Mouse (Mus musculus) left cerebral cortex, postnatal 4 days (tissue): ENCODE measurements around the gene Pparg. TPM values are rescaled to one million over a fixed set of nuclear protein-coding genes. Genes with fewer than 3 reads are reported as not detected.
A peak's percentile ranks its signal among the peaks of the same experiment; 100 is the strongest.

Source experiments
- DNase-seq: peaks from one replicate; pipeline ENCODE4 v3.0.0-alpha.2; 2022
- intact Hi-C: fragments of 180-260 bp; cut with DNase I; formaldehyde crosslinking; loops from one replicate; pipeline ENCODE4 v1.15.1; 2025
- total RNA-seq, 2 experiments: library from RNA; stranded (reverse); gene quantifications; 2 replicates each; pipeline ENCODE4 v1.2.3; 2021

Gene Pparg
- total RNA-seq, result 1 to 10 TPM; 1.0 to 2.0 TPM

- intact Hi-C loops, result no loop called here
Observed at GRCm38 (mm10) chr6:115360776-115361605, at the start of gene Pparg. TSS of gene Pparg (plus strand) at chr6:115360951.

GRCm38 (mm10) chr6:115312780-115313179 lies 48.0 kb upstream of the Pparg start:
- intact Hi-C loops, result no loop called here
- DNase-seq, result peak; percentile 41

More at GRCm38 (mm10) chr6:115360776-115361605, at the start of gene Pparg:
- DNase-seq, result peak; percentile 26

GRCm38 (mm10) chr6:115313235-115313738 lies 47.5 kb upstream of the Pparg start:
- peak; percentile 41 for DNase-seq
- intact Hi-C loops, result no loop called here

GRCm38 (mm10) chr6:115313910-115314309 lies 46.8 kb upstream of the Pparg start:
- DNase-seq, result no peak
- intact Hi-C loops, result no loop called here

GRCm38 (mm10) chr6:115315770-115316169 lies 45.0 kb upstream of the Pparg start:
- intact Hi-C loops, result no loop called here
- no peak for DNase-seq

GRCm38 (mm10) chr6:115316811-115317221 lies 43.9 kb upstream of the Pparg start:
- DNase-seq, result peak; percentile 22
- intact Hi-C loops, result no loop called here

GRCm38 (mm10) chr6:115318811-115319210 lies 41.9 kb upstream of the Pparg start:
- no peak for DNase-seq
- intact Hi-C loops, result no loop called here

- intact Hi-C loops, result no loop called here
- DNase-seq, result no peak
Observed at GRCm38 (mm10) chr6:115319686-115320085, 41.1 kb upstream of the Pparg start.

GRCm38 (mm10) chr6:115320927-115321714 lies 39.6 kb upstream of the Pparg start:
- DNase-seq, result no peak
- intact Hi-C loops, result no loop called here

- intact Hi-C loops, result no loop called here
- no peak for DNase-seq
Observed at GRCm38 (mm10) chr6:115321883-115322351, 38.8 kb upstream of the Pparg start.

GRCm38 (mm10) chr6:115322956-115323355 lies 37.8 kb upstream of the Pparg start:
- DNase-seq, result no peak
- intact Hi-C loops, result no loop called here

- intact Hi-C loops, result no loop called here
- no peak for DNase-seq
Observed at GRCm38 (mm10) chr6:115330964-115331363, 29.8 kb upstream of the Pparg start.

GRCm38 (mm10) chr6:115333099-115333694 lies 27.6 kb upstream of the Pparg start:
- intact Hi-C loops, result no loop called here
- DNase-seq, result no peak

GRCm38 (mm10) chr6:115335536-115335935 lies 25.2 kb upstream of the Pparg start:
- intact Hi-C loops, result no loop called here
- DNase-seq, result no peak

- no peak for DNase-seq
- intact Hi-C loops, result no loop called here
Observed at GRCm38 (mm10) chr6:115340084-115340483, 20.7 kb upstream of the Pparg start.

GRCm38 (mm10) chr6:115343096-115343495 lies 17.7 kb upstream of the Pparg start:
- no peak for DNase-seq
- intact Hi-C loops, result no loop called here

GRCm38 (mm10) chr6:115343570-115343969 lies 17.2 kb upstream of the Pparg start:
- intact Hi-C loops, result no loop called here
- no peak for DNase-seq

GRCm38 (mm10) chr6:115344101-115344500 lies 16.6 kb upstream of the Pparg start:
- DNase-seq, result no peak
- intact Hi-C loops, result no loop called here

GRCm38 (mm10) chr6:115344513-115344912 lies 16.2 kb upstream of the Pparg start:
- intact Hi-C loops, result no loop called here
- no peak for DNase-seq

GRCm38 (mm10) chr6:115345013-115345412 lies 15.7 kb upstream of the Pparg start:
- intact Hi-C loops, result no loop called here

More at GRCm38 (mm10) chr6:115345013-115345412, 15.7 kb upstream of the Pparg start:
- DNase-seq, result no peak
